Comparison of ENCODE assay signal across 13 mouse cellular contexts in the genomic region with DNA sequence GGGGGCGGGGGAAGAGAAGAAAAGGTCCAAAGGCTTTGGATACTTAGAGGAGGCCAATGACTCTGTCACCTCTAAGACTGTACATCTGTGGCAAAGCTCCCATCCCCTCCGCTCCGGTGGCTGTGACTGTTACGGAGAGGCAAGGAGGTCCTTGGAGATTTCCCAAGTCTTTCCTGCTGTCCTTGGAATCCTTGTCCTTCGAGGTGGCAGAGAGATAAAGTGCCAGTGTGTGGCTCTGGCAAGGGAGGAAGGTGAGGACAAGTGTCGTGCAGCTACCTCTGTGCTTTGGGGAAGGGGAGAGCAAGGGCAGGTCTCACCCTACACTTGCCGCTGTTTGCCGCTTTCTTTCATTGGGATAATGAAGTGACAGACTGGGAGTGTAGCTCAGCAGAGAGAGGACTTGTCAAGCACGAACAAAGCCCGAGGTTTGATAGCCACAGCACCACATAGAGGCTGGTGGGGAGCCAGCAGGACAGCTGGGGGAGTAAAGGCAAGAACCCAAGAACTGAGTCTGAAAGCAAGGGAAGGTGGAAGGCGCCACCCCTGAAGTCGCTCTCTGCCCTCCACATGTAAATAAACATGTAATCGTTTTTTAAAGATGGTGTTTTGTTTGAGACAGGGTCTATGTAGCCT. TPM values are rescaled to one million over a fixed set of nuclear protein-coding genes. Genes with fewer than 3 reads are reported as not detected.
DNase-seq lines count a peak whose midpoint lies in the region; ATAC-seq and TF ChIP-seq lines count a peak whose summit lies in the region.
"Had no signal": no experiment of that assay in that cellular context is flagged by ENCODE, and none has a peak within 500 bp of the region (broad histone marks: within the 10 kb centered on the region; RNA-seq: fewer than 3 reads in every experiment).

No protein-coding gene starts in this region.

- peak; percentile 9; the same call in 1 of the 2 replicates for TF ChIP-seq CTCF in heart, postnatal 0 days (IDR thresholded peaks at IDR 0.05; ENCODE audit: low read depth)
- TF ChIP-seq CTCF in brain, embryonic 14.5 days (IDR thresholded peaks at IDR 0.05; ENCODE audit: borderline replicate concordance, extremely low read depth, insufficient read depth, insufficient read length), result no peak
- TF ChIP-seq CTCF in forebrain, postnatal 0 days (IDR thresholded peaks at IDR 0.05; ENCODE audit: low read depth), result peak; percentile 31

- no peak for DNase-seq in heart, postnatal 0 days (ENCODE audit: low spot score)
- no peak for DNase-seq in heart, postnatal 25 days (ENCODE audit: low spot score)
- peak; percentile 61 for DNase-seq in lung, postnatal 10 days
- no peak for DNase-seq in lung, postnatal 4 days
- DNase-seq in brain, embryonic 14.5 days (ENCODE audit: low read depth), result peak; percentile 83
- DNase-seq in forebrain, postnatal 0 days, result peak; percentile 69
- no peak for DNase-seq in urinary bladder, adult 2 months (ENCODE audit: low spot score)
- DNase-seq in kidney, adult 9 months, result no peak
- DNase-seq: cerebellum, postnatal 25 days; gastrocnemius, adult 2 months had no signal

- no peaks in the 10 kb centered on the region for H3K27me3 ChIP-seq in heart, postnatal 0 days (ENCODE audit: control insufficient read depth, insufficient read depth, low read length)
- H3K27me3 ChIP-seq in forebrain, postnatal 0 days (ENCODE audit: insufficient read depth, low read length), result no peaks in the 10 kb centered on the region

- TF ChIP-seq EP300 in heart, postnatal 0 days (IDR thresholded peaks at IDR 0.05; ENCODE audit: low read depth), result no peak

- H3K4me1 ChIP-seq in heart, postnatal 0 days (ENCODE audit: control insufficient read depth, insufficient read depth), result peaks cover 6% of the 10 kb centered on the region; the same call in 1 of the 2 replicates
- peaks cover 7% of the 10 kb centered on the region for H3K4me1 ChIP-seq in forebrain, postnatal 0 days (ENCODE audit: insufficient read depth)

- 36% methylated on average over 13 of the region's 13 CpGs for WGBS in heart, postnatal 0 days
- whole genome bisulfite sequencing in forebrain, postnatal 0 days, result 34% methylated on average over 13 of the region's 13 CpGs

- no peak overlapping the region for H3K4me2 ChIP-seq in heart, postnatal 0 days (ENCODE audit: low read depth, low read length)
- 0 out of 2 replicates have a peak overlapping the region, but pooled peaks have one; percentile 5 for H3K4me2 ChIP-seq in forebrain, postnatal 0 days (ENCODE audit: low read depth)

- H3K9me3 ChIP-seq in heart, postnatal 0 days (replicated peaks; ENCODE audit: control insufficient read depth, low read length), result no peaks in the 10 kb centered on the region
- no peaks in the 10 kb centered on the region for H3K9me3 ChIP-seq in forebrain, postnatal 0 days (ENCODE audit: low read length)

- intact Hi-C loops in heart, postnatal 25 days (cut with DNase I), result loop anchor here (5.0 kb wide), 1 partner anchor 252 kb away; no protein-coding TSS in a partner anchor

- no peak for ATAC-seq in heart, postnatal 0 days (ENCODE audit: insufficient read depth, low read depth)
- ATAC-seq in forebrain, postnatal 0 days, result no peak

- no peak for TF ChIP-seq POLR2A in brain, embryonic 14.5 days (IDR thresholded peaks at IDR 0.05; ENCODE audit: borderline replicate concordance, extremely low read depth, insufficient read depth, insufficient read length, poor library complexity, severe bottlenecking)

- no peak overlapping the region for H3K27ac ChIP-seq in heart, postnatal 0 days (ENCODE audit: low read depth)
- peak overlapping the region; percentile 70 for H3K27ac ChIP-seq in forebrain, postnatal 0 days (ENCODE audit: low read depth, low read length)
- H3K27ac ChIP-seq: gastrocnemius, adult 2 months had no signal

- H3K36me3 ChIP-seq in heart, postnatal 0 days (replicated peaks; ENCODE audit: control insufficient read depth, insufficient read depth, low read length), result no peaks in the 10 kb centered on the region
- H3K36me3 ChIP-seq in forebrain, postnatal 0 days (ENCODE audit: insufficient read depth), result no peaks in the 10 kb centered on the region

- 0 out of 2 replicates have a peak overlapping the region, but pooled peaks have one; percentile 1 for H3K9ac ChIP-seq in heart, postnatal 0 days (replicated peaks; ENCODE audit: low read depth, low read length)
- H3K9ac ChIP-seq in forebrain, postnatal 0 days, result 0 out of 2 replicates have a peak overlapping the region, but pooled peaks have one; percentile 10

- no peak overlapping the region for H3K4me3 ChIP-seq in heart, postnatal 0 days (ENCODE audit: low read depth, low read length)
- H3K4me3 ChIP-seq in forebrain, postnatal 0 days (ENCODE audit: low read depth, low read length), result no peak overlapping the region
- H3K4me3 ChIP-seq: gastrocnemius, adult 2 months had no signal

RNA-seq across cellular contexts. Expression of gene Gga1, which starts 3.1 kb away (rescaled TPM):
- total RNA-seq in heart, postnatal 0 days (2014; rRNA removed; ENCODE audit: low replicate concordance), result 32.4 and 40.5 TPM in 2 replicates
- 30.1 and 32.4 TPM in 2 replicates for polyA plus RNA-seq in heart, postnatal 0 days (2015; fragmentation: Nextera tagmentation; extraction: Ambion mirVana)
- 10 to 100 TPM; 41.6 to 43.8 TPM for total RNA-seq in heart, postnatal 25 days (2021)
- polyA plus RNA-seq in brain, embryonic 14.5 days (2012; rRNA removed), result 76.1 and 79.1 TPM in 2 replicates
- total RNA-seq in forebrain, postnatal 0 days (2014; rRNA removed), result 37.0 and 42.9 TPM in 2 replicates
- polyA plus RNA-seq in forebrain, postnatal 0 days (2015; fragmentation: Nextera tagmentation; extraction: Ambion mirVana), result 54.8 and 55.7 TPM in 2 replicates
- 53.5 and 56.7 TPM in 2 replicates for polyA plus RNA-seq in urinary bladder, adult 2 months (2012; rRNA removed)

RNA-seq across cellular contexts. Expression of gene Lgals2, which starts 18.6 kb away (rescaled TPM):
- total RNA-seq in heart, postnatal 0 days (2014; rRNA removed; ENCODE audit: low replicate concordance), result 4.6 TPM in 1 of 2 replicates, not detected in the other
- polyA plus RNA-seq in heart, postnatal 0 days (2015; fragmentation: Nextera tagmentation; extraction: Ambion mirVana), result 0.27 and 0.36 TPM in 2 replicates
- total RNA-seq in heart, postnatal 25 days (2021), result under 1 TPM; 0.62 to 0.64 TPM
- polyA plus RNA-seq in brain, embryonic 14.5 days (2012; rRNA removed), result 0.16 and 0.19 TPM in 2 replicates
- total RNA-seq in forebrain, postnatal 0 days (2014; rRNA removed), result not detected in 2 replicates
- polyA plus RNA-seq in forebrain, postnatal 0 days (2015; fragmentation: Nextera tagmentation; extraction: Ambion mirVana), result 0.52 TPM in 1 of 2 replicates, not detected in the other
- polyA plus RNA-seq in urinary bladder, adult 2 months (2012; rRNA removed), result 1.3 and 2.1 TPM in 2 replicates
- total RNA-seq: gastrocnemius, adult 2 months; layer of hippocampus, postnatal 14 days had no signal
- polyA plus RNA-seq: limb, embryonic 11.5 days had no signal

RNA-seq across cellular contexts. Expression of gene Gm49510, which starts 25.5 kb away (rescaled TPM):
- total RNA-seq in heart, postnatal 0 days (2014; rRNA removed; ENCODE audit: low replicate concordance), result 0.73 TPM in 1 of 2 replicates, not detected in the other
- 0.08 and 0.18 TPM in 2 replicates for polyA plus RNA-seq in heart, postnatal 0 days (2015; fragmentation: Nextera tagmentation; extraction: Ambion mirVana)
- total RNA-seq in heart, postnatal 25 days (2021), result under 1 TPM in 1 of 2 experiments, not detected in 1; 0.18 TPM
- not detected in 2 replicates for polyA plus RNA-seq in brain, embryonic 14.5 days (2012; rRNA removed)
- not detected in 2 replicates for total RNA-seq in forebrain, postnatal 0 days (2014; rRNA removed)
- not detected in 2 replicates for polyA plus RNA-seq in forebrain, postnatal 0 days (2015; fragmentation: Nextera tagmentation; extraction: Ambion mirVana)
- 0.04 and 0.06 TPM in 2 replicates for polyA plus RNA-seq in urinary bladder, adult 2 months (2012; rRNA removed)
- polyA plus RNA-seq: testis, adult 2 months had no signal

RNA-seq across cellular contexts. Expression of gene Sh3bp1, which starts 25.6 kb away (rescaled TPM):
- total RNA-seq in heart, postnatal 0 days (2014; rRNA removed; ENCODE audit: low replicate concordance), result 9.8 and 11.7 TPM in 2 replicates
- polyA plus RNA-seq in heart, postnatal 0 days (2015; fragmentation: Nextera tagmentation; extraction: Ambion mirVana), result 6.4 and 7.0 TPM in 2 replicates
- 1 to 10 TPM; 4.1 to 4.8 TPM for total RNA-seq in heart, postnatal 25 days (2021)
- polyA plus RNA-seq in brain, embryonic 14.5 days (2012; rRNA removed), result 13.6 and 14.3 TPM in 2 replicates
- 2.0 and 6.4 TPM in 2 replicates for total RNA-seq in forebrain, postnatal 0 days (2014; rRNA removed)
- polyA plus RNA-seq in forebrain, postnatal 0 days (2015; fragmentation: Nextera tagmentation; extraction: Ambion mirVana), result 3.3 and 4.3 TPM in 2 replicates
- 34.6 and 35.1 TPM in 2 replicates for polyA plus RNA-seq in urinary bladder, adult 2 months (2012; rRNA removed)

RNA-seq across cellular contexts. Expression of gene Cdc42ep1, which starts 31.5 kb away (rescaled TPM):
- 44.7 and 52.5 TPM in 2 replicates for total RNA-seq in heart, postnatal 0 days (2014; rRNA removed; ENCODE audit: low replicate concordance)
- polyA plus RNA-seq in heart, postnatal 0 days (2015; fragmentation: Nextera tagmentation; extraction: Ambion mirVana), result 27.1 and 27.4 TPM in 2 replicates
- total RNA-seq in heart, postnatal 25 days (2021), result 10 to 100 TPM; 34.1 to 41.0 TPM
- 9.3 and 13.5 TPM in 2 replicates for polyA plus RNA-seq in brain, embryonic 14.5 days (2012; rRNA removed)
- 8.3 and 8.6 TPM in 2 replicates for total RNA-seq in forebrain, postnatal 0 days (2014; rRNA removed)
- polyA plus RNA-seq in forebrain, postnatal 0 days (2015; fragmentation: Nextera tagmentation; extraction: Ambion mirVana), result 10.6 and 13.5 TPM in 2 replicates
- 21.0 and 21.6 TPM in 2 replicates for polyA plus RNA-seq in urinary bladder, adult 2 months (2012; rRNA removed)

Comparison
In these comparisons a context has a peak if more than half of its experiments do, and no peak if none do; other contexts are left out.
1. DNase-seq: peak in lung, postnatal 10 days (single experiment), brain, embryonic 14.5 days (single experiment) and forebrain, postnatal 0 days (single experiment); none in heart, postnatal 0 days (single experiment), heart, postnatal 25 days (single experiment), lung, postnatal 4 days (0 of 2), urinary bladder, adult 2 months (single experiment) and kidney, adult 9 months (single experiment).